Mouse (Mus musculus): ENCODE data around the gene Rai1.
A peak's percentile ranks its signal among the peaks of the same experiment; 100 is the strongest.

Gene Rai1

GRCm38 (mm10) chr11:60192534-60192933 is 87.7 kb downstream of the Rai1 start:
- no peak for DNase-seq (ENCODE audit: low spot score)

GRCm38 (mm10) chr11:60193556-60193955 is 88.7 kb downstream of the Rai1 start:
- no peak for DNase-seq (ENCODE audit: low spot score)

GRCm38 (mm10) chr11:60195108-60195507 is 90.3 kb downstream of the Rai1 start:
- no peak for DNase-seq (ENCODE audit: low spot score)

- DNase-seq (ENCODE audit: low spot score), result no peak
Measured at GRCm38 (mm10) chr11:60196344-60196743, 91.5 kb downstream of the Rai1 start.

GRCm38 (mm10) chr11:60197998-60198619 is 93.3 kb downstream of the Rai1 start:
- DNase-seq (ENCODE audit: low spot score), result no peak

- DNase-seq (ENCODE audit: low spot score), result no peak
Measured at GRCm38 (mm10) chr11:60198651-60199050, 93.8 kb downstream of the Rai1 start.

GRCm38 (mm10) chr11:60199702-60200184 is 94.9 kb downstream of the Rai1 start:
- DNase-seq (ENCODE audit: low spot score), result peak; percentile 80

- DNase-seq (ENCODE audit: low spot score), result no peak
Measured at GRCm38 (mm10) chr11:60200384-60200783, 95.6 kb downstream of the Rai1 start.

- DNase-seq (ENCODE audit: low spot score), result no peak
Measured at GRCm38 (mm10) chr11:60202710-60203638, 98.2 kb downstream of the Rai1 start.

GRCm38 (mm10) chr11:60205026-60205425 is 100.2 kb downstream of the Rai1 start:
- DNase-seq (ENCODE audit: low spot score), result no peak

- no peak for DNase-seq (ENCODE audit: low spot score)
Measured at GRCm38 (mm10) chr11:60206207-60206606, 101.4 kb downstream of the Rai1 start.

GRCm38 (mm10) chr11:60208201-60208600 is 103.4 kb downstream of the Rai1 start:
- no peak for DNase-seq (ENCODE audit: low spot score)

- no peak for DNase-seq (ENCODE audit: low spot score)
Measured at GRCm38 (mm10) chr11:60208712-60209111, 103.9 kb downstream of the Rai1 start.

GRCm38 (mm10) chr11:60209217-60209932 is 104.6 kb downstream of the Rai1 start:
- DNase-seq (ENCODE audit: low spot score), result no peak

GRCm38 (mm10) chr11:60209933-60210249 is 105.1 kb downstream of the Rai1 start:
- no peak for DNase-seq (ENCODE audit: low spot score)

GRCm38 (mm10) chr11:60210305-60210724 is 105.5 kb downstream of the Rai1 start:
- peak; percentile 95 for DNase-seq (ENCODE audit: low spot score)

- DNase-seq (ENCODE audit: low spot score), result no peak
Measured at GRCm38 (mm10) chr11:60211152-60211551, 106.3 kb downstream of the Rai1 start.

GRCm38 (mm10) chr11:60211761-60212160 is 106.9 kb downstream of the Rai1 start:
- no peak for DNase-seq (ENCODE audit: low spot score)

GRCm38 (mm10) chr11:60213266-60213665 is 108.5 kb downstream of the Rai1 start:
- no peak for DNase-seq (ENCODE audit: low spot score)

GRCm38 (mm10) chr11:60216671-60217070 is 111.9 kb downstream of the Rai1 start:
- DNase-seq (ENCODE audit: low spot score), result no peak

GRCm38 (mm10) chr11:60217467-60217866 is 112.7 kb downstream of the Rai1 start:
- DNase-seq (ENCODE audit: low spot score), result no peak

GRCm38 (mm10) chr11:60219609-60220008 is 114.8 kb downstream of the Rai1 start:
- no peak for DNase-seq (ENCODE audit: low spot score)
